Mouse (Mus musculus) neural tube, embryonic 13.5 days (tissue): Measurements from ENCODE around the gene St7l. TPM values are rescaled to one million over a fixed set of nuclear protein-coding genes. Genes with fewer than 3 reads are reported as not detected.

Source experiments
- ATAC-seq: fragments of 200-750 bp; cut with Nextera tagmentation; 2 replicates; pipeline ENCODE4 v1.8.0; 2017; ENCODE audit warnings: low read depth, mild to moderate bottlenecking, moderate TSS enrichment, moderate library complexity
- H3K27ac ChIP-seq: fragments of 300-500 bp; sonication (generic); replicated peaks from 2 replicates; pipeline ENCODE4 v1.5.1; 2015; ENCODE audit warnings: moderate library complexity, mild to moderate bottlenecking, inconsistent platforms
- H3K27me3 ChIP-seq: fragments of 300-500 bp; sonication (generic); 2 replicates; pipeline ENCODE4 v1.6.1; 2015; ENCODE audit warnings: mild to moderate bottlenecking, inconsistent platforms
- H3K36me3 ChIP-seq: fragments of 300-500 bp; sonication (generic); 2 replicates; pipeline ENCODE4 v1.6.1; 2015; ENCODE audit warnings: mild to moderate bottlenecking, inconsistent platforms
- H3K4me1 ChIP-seq: fragments of 300-500 bp; sonication (generic); replicated peaks from 2 replicates; pipeline ENCODE4 v1.6.1; 2015; ENCODE audit warnings: inconsistent platforms
- H3K4me2 ChIP-seq: fragments of 300-500 bp; sonication (generic); 2 replicates; pipeline ENCODE4 v1.6.1; 2015; ENCODE audit warnings: inconsistent platforms, mild to moderate bottlenecking, moderate library complexity
- H3K4me3 ChIP-seq: fragments of 300-500 bp; sonication (generic); 2 replicates; pipeline ENCODE4 v1.5.1; 2015; ENCODE audit warnings: mild to moderate bottlenecking, inconsistent platforms
- H3K9ac ChIP-seq: fragments of 300-500 bp; sonication (generic); 2 replicates; pipeline ENCODE4 v1.6.1; 2015; ENCODE audit warnings: moderate library complexity, mild to moderate bottlenecking, inconsistent platforms
- H3K9me3 ChIP-seq: fragments of 300-500 bp; sonication (generic); 2 replicates; pipeline ENCODE4 v1.6.1; 2016; ENCODE audit warnings: inconsistent platforms
- WGBS: fragments of 180-500 bp; shearing (Covaris S2); methylation state at CpG from one replicate; pipeline ENCODE4 v1.1.7; 2015; 5-methylcytosine and 5-hydroxymethylcytosine counted together
- polyA plus RNA-seq: library from polyadenylated mRNA; unstranded; fragments of >200 nt; fragmentation: Nextera tagmentation; extraction: Ambion mirVana; gene quantifications from 2 replicates; pipeline ENCODE4 v1.2.1, GENCODE M21; 2015

Gene St7l
- polyA plus RNA-seq, 1 experiment from 2014 or later, result 40.4 TPM

DNA sequence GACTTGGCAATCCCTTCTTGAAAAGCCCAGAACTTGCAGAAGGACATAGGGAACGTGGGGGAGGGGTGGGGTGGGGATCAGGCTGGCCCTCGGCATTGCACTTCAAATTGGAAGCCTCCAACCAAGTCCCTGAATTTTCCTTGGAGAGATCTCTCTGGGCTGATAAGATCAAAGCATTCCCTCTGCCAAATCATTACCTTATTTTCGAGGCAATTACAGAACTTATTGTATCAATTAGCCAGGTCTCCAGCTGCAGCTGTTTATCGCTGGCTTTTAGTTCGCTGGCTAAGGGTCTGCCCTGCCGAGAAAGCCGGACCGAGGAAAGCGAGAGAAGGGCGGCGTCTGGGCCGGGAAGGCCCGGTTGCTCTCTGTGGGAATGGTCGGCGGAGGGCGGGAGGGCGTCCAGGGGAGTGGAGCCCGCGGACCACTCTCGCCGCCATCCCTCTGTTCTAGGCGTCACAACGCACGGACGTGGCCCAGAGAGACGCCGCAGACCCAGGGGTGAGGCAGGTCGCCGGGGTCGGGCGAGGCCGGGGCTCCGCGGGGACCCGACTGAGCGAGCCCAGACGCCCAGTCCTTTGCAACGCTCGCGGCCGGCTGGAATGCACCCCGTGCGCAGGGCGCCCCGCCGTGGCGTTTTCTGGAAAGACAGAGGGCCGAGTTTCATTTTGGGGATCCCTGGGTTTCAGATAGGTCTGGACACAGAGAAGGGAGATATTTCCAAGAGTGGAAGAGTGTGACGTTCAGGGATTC, 103.9 kb downstream of the St7l start:
- under 1% methylated on average over 45 of the region's 49 CpGs for WGBS
- H3K4me3 ChIP-seq, result peak overlapping the region; percentile 48
- no peaks in the 10 kb centered on the region for H3K36me3 ChIP-seq
- peak overlapping the region; percentile 69 for H3K4me2 ChIP-seq
- H3K9me3 ChIP-seq, result no peaks in the 10 kb centered on the region
- peak; percentile 71 for ATAC-seq
- peaks cover 15% of the 10 kb centered on the region; the same call in 1 of the 2 replicates for H3K4me1 ChIP-seq
- peaks cover 39% of the 10 kb centered on the region for H3K27me3 ChIP-seq
- H3K9ac ChIP-seq, result peak overlapping the region; percentile 72
- no peak overlapping the region for H3K27ac ChIP-seq

Other genes with a start within 250 kb of the St7l start
- gene Slc16a1, start 225.3 kb upstream of the St7l start, polyA plus RNA-seq, result 8.3 and 9.8 TPM in 2 replicates
- 1.5 and 1.9 TPM in 2 replicates for gene Ppm1j, start 82.9 kb upstream of the St7l start, polyA plus RNA-seq
- gene Fam19a3, start 82.2 kb upstream of the St7l start, polyA plus RNA-seq, result not detected in 2 replicates
- 82.9 and 83.0 TPM in 2 replicates for gene Rhoc, start 75.6 kb upstream of the St7l start, polyA plus RNA-seq
- gene Mov10, start 45.4 kb upstream of the St7l start, polyA plus RNA-seq, result 13.4 and 13.8 TPM in 2 replicates
- 181 and 198 TPM in 2 replicates for gene Capza1, start 500 bp downstream of the St7l start, polyA plus RNA-seq
- gene Wnt2b, start 97.9 kb downstream of the St7l start, polyA plus RNA-seq, result 0.47 and 0.80 TPM in 2 replicates
- gene Cttnbp2nl, start 189.1 kb downstream of the St7l start, polyA plus RNA-seq, result 52.8 and 59.4 TPM in 2 replicates
- gene 4930564D02Rik, start 202.8 kb downstream of the St7l start, polyA plus RNA-seq, result not detected in 2 replicates